Mouse (Mus musculus) ES-E14 (cell line): ENCODE measurements around the gene Gm42417.

Experiments
- HCFC1 ChIP-seq: IDR thresholded peaks from 2 replicates; pipeline ENCODE4 v1.6.1; 2012; ENCODE audit warnings: low read length, inconsistent platforms, borderline replicate concordance; ENCODE audit not compliant: insufficient read depth
- ZNF384 ChIP-seq: IDR thresholded peaks from 2 replicates; pipeline ENCODE4 v1.6.1; 2012; ENCODE audit warnings: low read depth, low read length, inconsistent platforms

DNA sequence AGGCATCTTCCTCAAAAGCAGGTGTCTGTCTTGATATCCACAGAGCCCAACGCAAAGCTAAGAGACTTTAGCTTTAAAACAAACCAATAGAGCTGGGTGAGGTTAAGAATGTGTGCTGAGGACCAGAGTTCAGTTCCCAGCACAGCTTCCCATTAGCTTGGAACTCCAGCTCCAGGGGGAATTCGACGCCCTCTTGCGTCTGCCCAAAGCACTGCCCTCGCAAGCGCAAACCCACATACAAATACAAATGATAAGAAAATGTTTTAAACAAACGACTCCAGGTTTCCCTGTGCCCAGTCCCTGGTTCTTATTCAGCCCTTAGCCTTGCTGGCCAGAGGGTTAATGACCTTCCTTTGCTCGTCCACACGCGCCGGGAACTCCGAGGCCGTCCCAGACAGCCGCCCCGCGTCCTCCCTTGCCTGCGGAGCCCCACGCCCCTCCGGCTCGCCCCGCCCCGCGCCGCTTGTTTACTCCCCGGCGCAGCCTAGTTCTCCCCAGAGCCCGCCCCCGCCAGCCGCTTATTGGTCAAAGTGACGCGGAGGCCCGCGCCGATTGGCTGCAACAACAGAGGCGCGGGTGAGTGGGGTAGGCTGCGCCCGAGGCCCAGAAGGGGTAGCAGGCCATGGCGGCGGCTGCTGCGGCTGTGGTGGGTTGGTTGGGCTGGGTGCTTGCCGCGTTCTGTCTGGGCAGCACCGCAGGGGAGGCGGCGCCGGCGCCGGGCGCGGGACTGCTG, 27.8 kb downstream of the Gm42417 start, which contains the start of gene Cnnm3:
- TF ChIP-seq HCFC1 (0 out of 2 replicates have a peak, but pooled peaks have one; percentile 35), ZNF384 (no peak)
